Mouse (Mus musculus): ENCODE data around the gene Olfr98. TPM values are rescaled to one million over a fixed set of nuclear protein-coding genes. Genes with fewer than 3 reads are reported as not detected.
"Not testable (repeated sequence)": the region's sequence is repeated elsewhere in the genome, so short reads cannot be mapped to it uniquely, and the experiment has no call there.

Olfr98 gene
- not detected for total RNA-seq (2021)
- long read RNA-seq, experiment 1 = 0 reads
- long read RNA-seq, experiment 2 = 0 reads

- peak; percentile 15 for DNase-seq (ENCODE audit: low spot score)
These were observed at the start of gene Olfr98 for GRCm38 (mm10) chr17:37263626-37264025. Gene Olfr98 (minus strand): TSS chr17:37263749.

GRCm38 (mm10) chr17:37310146-37310699, 46.7 kb upstream of the Olfr98 start:
- no peak for DNase-seq (ENCODE audit: low spot score)

- DNase-seq (ENCODE audit: low spot score) = no peak
These were observed 44.9 kb upstream of the Olfr98 start for GRCm38 (mm10) chr17:37308483-37308882.

DNA sequence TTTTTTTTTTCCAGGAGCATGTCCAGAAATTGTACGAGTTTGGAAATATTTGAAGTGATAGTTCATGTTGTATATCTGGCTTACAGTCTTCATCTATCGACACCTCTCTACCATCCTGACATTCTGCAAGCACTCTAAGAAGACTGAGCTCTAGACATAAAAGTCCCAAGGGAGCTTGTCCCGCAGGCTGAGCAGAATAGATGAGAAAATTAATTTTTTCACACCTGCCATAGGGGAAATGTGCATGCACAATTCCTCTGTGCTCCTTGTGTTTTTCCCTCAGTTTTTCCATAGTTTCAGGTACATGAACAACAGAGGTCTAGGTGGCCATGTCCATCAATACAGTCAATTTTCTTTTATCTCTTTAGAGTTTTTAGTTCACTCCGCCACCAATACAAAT, 40.7 kb upstream of the Olfr98 start, which contains the start of gene Olfr101:
Gene Olfr101 (minus strand): TSS at position 101 of the 400 bp plus-strand sequence.
- DNase-seq (ENCODE audit: low spot score) = no peak

GRCm38 (mm10) chr17:37283360-37283759, 19.8 kb upstream of the Olfr98 start, which contains the start of gene Olfr99:
Gene Olfr99 (minus strand): TSS chr17:37283460.
- DNase-seq (ENCODE audit: low spot score) = no peak

- DNase-seq (ENCODE audit: low spot score) = peak; percentile 45
These were observed 16.8 kb upstream of the Olfr98 start for GRCm38 (mm10) chr17:37280331-37280730.

- DNase-seq (ENCODE audit: low spot score) = no peak
These were observed 13.0 kb upstream of the Olfr98 start for GRCm38 (mm10) chr17:37276573-37276972.

DNA sequence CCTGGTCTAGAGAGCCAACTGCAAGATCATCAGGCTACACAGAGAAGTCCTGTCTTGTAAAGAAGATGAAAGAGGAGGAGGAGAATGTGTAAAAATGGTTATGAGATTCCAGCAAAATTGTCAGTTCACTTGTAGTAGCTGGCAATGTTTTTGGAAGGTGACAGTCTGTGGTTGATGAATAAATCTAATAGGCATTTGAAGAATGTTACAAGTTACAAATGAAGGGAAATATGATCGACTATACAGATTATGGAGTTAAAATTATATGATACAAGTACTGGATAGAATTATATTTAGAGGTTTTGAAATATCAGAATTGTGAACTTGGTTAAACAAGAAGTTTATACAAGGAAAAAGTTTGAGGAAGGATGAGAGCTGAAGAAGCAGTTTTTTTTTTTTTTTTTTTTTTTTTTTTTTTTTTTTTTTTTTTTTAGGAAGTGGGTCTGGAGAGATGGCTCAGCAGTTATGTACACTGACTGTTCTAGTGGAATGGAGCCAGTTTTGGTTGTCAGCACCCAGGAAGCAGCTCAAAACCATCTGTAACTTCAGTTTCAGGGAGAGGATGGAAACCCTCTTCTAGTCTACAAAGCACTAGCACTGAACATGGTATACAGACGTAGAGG, 12.2 kb upstream of the Olfr98 start:
- no peak for DNase-seq (ENCODE audit: low spot score)

DNA sequence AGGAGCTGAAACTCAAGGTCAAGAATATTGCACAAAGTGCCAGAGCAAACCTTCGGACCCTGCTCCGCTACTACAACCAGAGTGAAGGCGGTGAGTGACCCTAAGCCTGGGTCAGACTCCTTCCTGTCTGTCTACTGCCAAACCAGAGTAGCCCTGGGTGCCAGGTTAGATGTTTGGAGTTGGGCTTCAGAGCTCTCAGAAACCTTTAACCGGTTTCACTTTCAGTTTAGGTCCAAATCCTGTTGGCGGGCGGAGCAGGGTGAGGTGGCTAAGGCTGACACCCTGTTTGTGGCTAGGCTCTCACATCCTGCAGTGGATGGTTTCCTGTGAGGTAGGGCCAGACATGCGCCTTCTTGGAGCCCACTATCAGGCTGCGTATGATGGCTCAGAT, 7.1 kb upstream of the Olfr98 start:
- peak; percentile 58 for DNase-seq (ENCODE audit: low spot score)

GRCm38 (mm10) chr17:37270058-37270701, 6.6 kb upstream of the Olfr98 start, which contains the start of gene H2-M3:
Gene H2-M3 (plus strand): TSS chr17:37270220.
- peak; percentile 95 for DNase-seq (ENCODE audit: low spot score)

- DNase-seq (ENCODE audit: low spot score) = no peak
These were observed 13.0 kb downstream of the Olfr98 start for GRCm38 (mm10) chr17:37250544-37250943.

- DNase-seq (ENCODE audit: low spot score) = no peak
These were observed 14.1 kb downstream of the Olfr98 start for GRCm38 (mm10) chr17:37249460-37249859.

- peak; percentile 51 for DNase-seq (ENCODE audit: low spot score)
These were observed 16.8 kb downstream of the Olfr98 start for GRCm38 (mm10) chr17:37246715-37247114.

GRCm38 (mm10) chr17:37242198-37242597, 21.4 kb downstream of the Olfr98 start:
- no peak for DNase-seq (ENCODE audit: low spot score)

DNA sequence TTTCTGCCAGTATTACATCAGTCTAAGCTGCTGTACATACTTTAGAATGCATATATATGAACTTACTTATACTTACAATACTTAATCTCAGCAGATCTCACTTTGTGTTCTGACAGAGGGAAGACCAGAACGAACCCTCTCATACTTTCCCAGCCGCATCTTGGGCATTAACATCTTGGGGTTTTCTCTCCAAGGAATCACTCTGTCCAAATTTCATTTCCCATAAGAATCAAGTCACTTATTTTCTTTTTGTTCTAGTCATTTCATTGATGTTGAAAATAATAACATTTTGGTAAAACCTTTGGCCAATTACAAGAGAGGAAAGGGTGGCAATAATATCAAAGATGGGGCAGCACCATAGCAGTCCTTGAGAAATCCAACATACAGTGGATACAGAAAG, 26.3 kb downstream of the Olfr98 start, which contains the start of gene Olfr97:
Gene Olfr97 (minus strand): TSS at position 101 of the 400 bp plus-strand sequence.
- not testable (repeated sequence) for DNase-seq (ENCODE audit: low spot score)

GRCm38 (mm10) chr17:37221879-37222278, 41.7 kb downstream of the Olfr98 start:
- DNase-seq (ENCODE audit: low spot score) = no peak

DNA sequence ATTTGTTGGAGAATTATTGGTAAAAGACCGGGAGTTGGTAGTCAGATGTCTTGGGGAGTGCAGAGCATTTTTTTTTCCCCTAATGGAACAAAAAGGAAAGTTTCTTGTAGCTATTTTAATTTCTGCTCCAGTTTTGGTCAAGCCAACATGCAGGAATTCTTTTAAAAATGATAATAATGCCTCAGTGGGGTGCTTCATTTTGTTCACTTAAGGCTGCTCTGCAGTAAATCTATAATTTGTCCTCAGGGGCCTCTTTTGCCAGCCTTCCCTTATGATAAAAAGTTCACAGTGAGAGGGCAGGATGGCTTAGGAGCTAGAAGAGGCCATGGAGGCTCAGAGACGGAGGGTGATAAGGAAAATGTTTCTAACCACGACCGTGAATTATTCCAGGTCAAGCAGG, 43.7 kb downstream of the Olfr98 start, which contains the start of gene Olfr96:
Gene Olfr96 (plus strand): TSS at position 301 of the 400 bp plus-strand sequence.
- DNase-seq (ENCODE audit: low spot score) = no peak

GRCm38 (mm10) chr17:37218486-37218885, 45.1 kb downstream of the Olfr98 start:
- peak; percentile 58 for DNase-seq (ENCODE audit: low spot score)

DNA sequence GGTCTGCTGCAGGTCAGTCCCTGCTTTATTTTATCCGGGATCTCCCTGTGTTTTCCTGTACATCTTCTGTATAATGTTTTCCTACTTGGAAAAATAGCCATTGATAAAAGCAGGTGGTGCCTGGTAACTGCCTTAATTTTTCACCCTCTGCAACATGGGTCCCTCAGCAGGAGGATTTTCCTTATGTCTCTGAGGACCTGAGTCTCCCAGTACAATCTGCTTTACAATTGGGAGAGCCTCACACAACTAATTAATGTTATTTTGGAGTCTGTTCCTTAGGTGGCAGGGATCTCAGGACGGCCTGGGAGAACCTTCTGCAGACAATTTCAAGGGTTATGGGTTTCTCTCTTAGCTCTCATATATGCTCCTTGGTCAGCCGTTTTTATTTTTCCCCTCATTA, 50.5 kb downstream of the Olfr98 start, which contains the start of gene Olfr95:
Gene Olfr95 (minus strand): TSS at position 101 of the 400 bp plus-strand sequence.
- DNase-seq (ENCODE audit: low spot score) = no peak
